Mouse (Mus musculus) forebrain, embryonic 11.5 days (tissue): ENCODE measurements around the gene Nectin3. TPM values are rescaled to one million over a fixed set of nuclear protein-coding genes. Genes with fewer than 3 reads are reported as not detected.

Source experiments
- ATAC-seq: fragments of 200-750 bp; cut with Nextera tagmentation; replicated peaks from 2 replicates; pipeline ENCODE4 v1.8.0; 2017; ENCODE audit warnings: moderate TSS enrichment; ENCODE audit not compliant: low FRiP score
- DNase-seq: peaks from one replicate; pipeline ENCODE4 v3.0.0-alpha.2; 2017; ENCODE audit warnings: low spot score
- H3K27ac ChIP-seq: fragments of 300-500 bp; sonication (generic); 2 replicates; pipeline ENCODE4 v1.5.1; 2014; ENCODE audit warnings: low read depth, low read length
- H3K27me3 ChIP-seq: fragments of 300-500 bp; sonication (generic); 2 replicates; pipeline ENCODE4 v1.6.1; 2014; ENCODE audit warnings: mild to moderate bottlenecking, low read length, mixed read lengths; ENCODE audit not compliant: control insufficient read depth, insufficient read depth
- H3K36me3 ChIP-seq: fragments of 300-500 bp; sonication (generic); 2 replicates; pipeline ENCODE4 v1.6.1; 2014; ENCODE audit warnings: mild to moderate bottlenecking, low read length, moderate library complexity, mixed read lengths; ENCODE audit not compliant: control insufficient read depth, insufficient read depth
- H3K4me1 ChIP-seq: fragments of 300-500 bp; sonication (generic); replicated peaks from 2 replicates; pipeline ENCODE4 v1.6.1; 2014; ENCODE audit warnings: low read length, mixed read lengths; ENCODE audit not compliant: control insufficient read depth, insufficient read depth
- H3K4me2 ChIP-seq: fragments of 300-500 bp; sonication (generic); 2 replicates; pipeline ENCODE4 v1.6.1; 2014; ENCODE audit warnings: low read depth, mild to moderate bottlenecking, low read length, moderate library complexity, mixed read lengths; ENCODE audit not compliant: severe bottlenecking
- H3K4me3 ChIP-seq: fragments of 300-500 bp; sonication (generic); 2 replicates; pipeline ENCODE4 v1.5.1; 2014; ENCODE audit warnings: low read depth, low read length
- H3K9ac ChIP-seq: fragments of 300-500 bp; sonication (generic); 2 replicates; pipeline ENCODE4 v1.6.1; 2014; ENCODE audit warnings: low read length
- H3K9me3 ChIP-seq: fragments of 300-500 bp; sonication (generic); 2 replicates; pipeline ENCODE4 v1.6.1; 2016; ENCODE audit warnings: low read length, mixed read lengths; ENCODE audit not compliant: control insufficient read depth
- WGBS: fragments of 180-500 bp; shearing (Covaris S2); extraction: QIAGEN DNeasy Blood & Tissue Kit; methylation state at CpG from one replicate; pipeline ENCODE4 v1.1.7; 2014; 5-methylcytosine and 5-hydroxymethylcytosine counted together
- polyA plus RNA-seq: library from polyadenylated mRNA; unstranded; fragments of >200 nt; fragmentation: Nextera tagmentation; extraction: Ambion mirVana; gene quantifications from 2 replicates; pipeline ENCODE4 v1.2.1, GENCODE M21; 2014

Nectin3 gene
- polyA plus RNA-seq, 1 experiment from 2014 or later, result 81.0 TPM

- ATAC-seq, result no peak
- H3K27me3 ChIP-seq, result no peaks in the 10 kb centered on the region
- H3K9ac ChIP-seq, result no peak overlapping the region
- no peak overlapping the region for H3K4me3 ChIP-seq
- no peak overlapping the region for H3K27ac ChIP-seq
- H3K36me3 ChIP-seq, result no peaks in the 10 kb centered on the region
- no peaks in the 10 kb centered on the region; the same call in 1 of the 2 replicates for H3K4me1 ChIP-seq
- H3K9me3 ChIP-seq, result no peaks in the 10 kb centered on the region
- peak; percentile 22 for DNase-seq
- WGBS, result 87% methylated on average over 7 of the region's 7 CpGs
- H3K4me2 ChIP-seq, result no peak overlapping the region
Observed at GRCm38 (mm10) chr16:46406844-46407639, 91.3 kb downstream of the Nectin3 start.

GRCm38 (mm10) chr16:46397945-46398344 lies 100.4 kb downstream of the Nectin3 start:
- no peak overlapping the region for H3K27ac ChIP-seq
- no peak overlapping the region for H3K4me3 ChIP-seq
- no peaks in the 10 kb centered on the region; the same call in 1 of the 2 replicates for H3K36me3 ChIP-seq
- no peaks in the 10 kb centered on the region for H3K4me1 ChIP-seq
- ATAC-seq (no peak), DNase-seq (no peak)
- H3K9me3 ChIP-seq, result no peaks in the 10 kb centered on the region
- H3K9ac ChIP-seq, result no peak overlapping the region
- WGBS, result 97% methylated on average over 4 of the region's 4 CpGs
- no peaks in the 10 kb centered on the region for H3K27me3 ChIP-seq
- no peak overlapping the region for H3K4me2 ChIP-seq

DNA sequence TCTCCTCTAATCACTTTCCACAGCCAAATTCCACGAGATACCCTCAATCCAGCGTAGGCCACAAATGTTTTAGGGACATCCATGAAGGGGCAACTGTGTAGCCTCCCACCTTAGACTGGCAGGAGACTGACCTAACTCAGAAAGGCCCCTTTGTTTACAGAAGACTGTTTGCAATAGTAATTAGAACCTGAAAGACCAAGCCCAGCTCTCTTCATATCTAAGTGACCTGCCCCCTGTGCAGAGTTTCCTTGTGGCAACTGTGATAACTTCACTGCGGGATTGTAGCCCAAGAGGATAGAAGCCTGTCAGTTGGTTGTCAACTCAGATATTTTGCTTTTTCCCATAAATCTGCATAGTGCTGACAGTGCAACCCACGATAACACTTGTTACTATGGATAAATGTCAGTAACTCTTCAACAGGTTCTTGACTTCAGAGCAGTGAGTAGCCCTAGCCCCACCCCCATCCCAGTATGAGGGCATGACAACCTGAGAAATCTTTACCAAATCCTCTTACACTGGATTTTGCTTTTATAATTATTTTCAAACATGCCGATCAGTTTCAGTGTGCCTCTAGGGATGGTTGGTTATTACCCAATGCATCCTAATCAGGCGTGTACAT lies 108.8 kb downstream of the Nectin3 start:
- Histone ChIP-seq H3K4me3 (no peak overlapping the region), H3K9ac (no peak overlapping the region), H3K36me3 (no peaks in the 10 kb centered on the region; the same call in 1 of the 2 replicates), H3K27ac (no peak overlapping the region), H3K4me2 (no peak overlapping the region), H3K9me3 (no peaks in the 10 kb centered on the region), H3K27me3 (no peaks in the 10 kb centered on the region), H3K4me1 (peaks cover 5% of the 10 kb centered on the region; the same call in 1 of the 2 replicates)
- WGBS, result 53% methylated on average over 6 of the region's 6 CpGs
- ATAC-seq, result peak; percentile 63
- DNase-seq, result peak; percentile 37

DNA sequence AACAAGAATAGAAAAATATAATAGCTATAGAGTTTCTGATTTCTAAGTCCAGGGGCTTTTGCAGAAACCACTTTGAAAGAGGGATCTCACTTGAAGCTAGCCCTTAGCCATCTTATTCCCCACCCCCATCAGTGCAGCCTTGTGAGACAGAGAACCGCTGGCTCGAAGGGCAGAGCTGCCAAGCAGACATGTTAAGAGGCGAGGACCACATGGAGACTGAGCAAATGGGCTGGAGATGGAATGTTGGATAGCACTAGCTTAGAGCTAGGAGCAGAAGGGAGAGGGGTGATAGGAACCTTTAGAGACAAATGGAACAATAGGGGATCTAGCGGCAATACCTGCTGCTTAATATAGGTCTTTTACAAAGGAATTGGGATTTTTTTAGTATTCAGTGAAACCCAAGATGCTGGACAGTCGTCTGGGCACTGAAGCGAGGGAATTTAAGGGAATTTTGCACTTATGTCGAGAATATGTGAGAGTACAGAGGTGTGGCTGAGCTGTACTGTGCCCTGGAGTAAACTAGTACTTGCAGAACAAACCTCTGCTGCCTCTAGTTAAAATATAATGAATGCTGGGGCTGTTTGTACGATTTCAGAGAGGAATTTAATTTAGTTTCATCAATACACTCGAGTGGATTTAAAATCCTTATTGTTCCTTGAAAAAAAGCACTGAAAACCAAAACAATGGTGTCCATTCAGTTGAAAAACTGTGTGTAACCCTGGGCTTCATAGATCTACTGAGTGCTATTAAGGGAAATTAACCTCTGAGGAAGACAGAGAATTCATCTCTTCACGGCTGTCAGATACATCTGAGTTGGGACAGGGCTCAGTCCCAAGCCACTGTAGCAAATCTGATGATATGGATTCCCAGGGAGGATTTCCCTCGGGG lies 109.6 kb downstream of the Nectin3 start:
- Histone ChIP-seq H3K4me2 (no peak overlapping the region), H3K36me3 (no peaks in the 10 kb centered on the region; the same call in 1 of the 2 replicates), H3K9ac (no peak overlapping the region), H3K4me3 (no peak overlapping the region), H3K9me3 (no peaks in the 10 kb centered on the region), H3K27ac (no peak overlapping the region), H3K4me1 (peaks cover 5% of the 10 kb centered on the region; the same call in 1 of the 2 replicates), H3K27me3 (no peaks in the 10 kb centered on the region)
- ATAC-seq, result peak; percentile 34; the same call in 1 of the 2 replicates
- no peak for DNase-seq
- 32% methylated on average over 11 of the region's 11 CpGs for WGBS

DNA sequence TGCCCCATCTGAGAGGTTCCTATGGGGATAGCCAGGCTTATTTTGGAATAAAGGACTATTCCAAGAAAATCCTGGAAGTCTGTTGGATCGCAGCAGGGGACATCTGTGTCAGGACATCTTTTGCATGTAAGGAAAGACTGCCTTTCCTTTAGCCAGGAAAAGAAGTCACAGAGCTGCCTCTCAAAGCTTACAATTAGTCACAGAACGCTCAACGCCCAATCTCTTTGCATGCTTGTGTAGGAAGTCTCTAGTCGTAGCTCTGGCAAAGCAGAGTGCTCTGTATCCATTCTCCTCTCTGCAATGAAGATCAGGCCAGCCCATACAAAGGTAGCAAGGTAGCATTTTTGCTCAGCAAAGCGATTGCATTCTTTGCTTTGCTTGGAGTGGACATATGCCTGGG lies 114.0 kb downstream of the Nectin3 start:
- no peak overlapping the region for H3K27ac ChIP-seq
- H3K4me3 ChIP-seq, result no peak overlapping the region
- H3K4me1 ChIP-seq, result peaks cover 1% of the 10 kb centered on the region; the same call in 1 of the 2 replicates
- ATAC-seq, result no peak
- no peak for DNase-seq
- no peak overlapping the region for H3K4me2 ChIP-seq
- no peaks in the 10 kb centered on the region for H3K27me3 ChIP-seq
- H3K36me3 ChIP-seq, result no peaks in the 10 kb centered on the region
- WGBS, result 82% methylated on average over 5 of the region's 5 CpGs
- H3K9me3 ChIP-seq, result no peaks in the 10 kb centered on the region
- H3K9ac ChIP-seq, result no peak overlapping the region

DNA sequence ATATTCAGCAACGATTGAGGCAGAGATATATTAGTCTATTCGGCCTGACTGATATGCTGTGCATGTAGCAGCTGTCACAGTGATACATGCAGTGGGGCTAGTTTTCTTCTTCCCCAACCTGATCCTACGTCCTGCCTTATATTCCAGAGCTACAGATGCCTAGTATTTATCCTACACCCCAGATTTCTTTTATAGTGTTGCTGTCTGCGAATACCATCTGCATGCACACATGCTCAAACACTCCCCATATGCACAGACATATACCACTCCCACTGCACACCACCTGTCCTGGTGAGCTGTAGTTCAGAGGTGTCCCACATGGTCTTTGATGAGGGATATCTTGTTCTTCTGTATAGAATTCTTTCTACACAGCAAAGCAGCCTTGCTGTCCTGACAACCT lies 115.0 kb downstream of the Nectin3 start:
- H3K27me3 ChIP-seq, result no peaks in the 10 kb centered on the region
- H3K4me2 ChIP-seq, result no peak overlapping the region
- H3K9ac ChIP-seq, result no peak overlapping the region
- DNase-seq (no peak), ATAC-seq (no peak)
- no peaks in the 10 kb centered on the region for H3K36me3 ChIP-seq
- no peaks in the 10 kb centered on the region for H3K9me3 ChIP-seq
- no peak overlapping the region for H3K27ac ChIP-seq
- WGBS, result 95% methylated on average over 4 of the region's 4 CpGs
- no peak overlapping the region for H3K4me3 ChIP-seq
- no peaks in the 10 kb centered on the region for H3K4me1 ChIP-seq

DNA sequence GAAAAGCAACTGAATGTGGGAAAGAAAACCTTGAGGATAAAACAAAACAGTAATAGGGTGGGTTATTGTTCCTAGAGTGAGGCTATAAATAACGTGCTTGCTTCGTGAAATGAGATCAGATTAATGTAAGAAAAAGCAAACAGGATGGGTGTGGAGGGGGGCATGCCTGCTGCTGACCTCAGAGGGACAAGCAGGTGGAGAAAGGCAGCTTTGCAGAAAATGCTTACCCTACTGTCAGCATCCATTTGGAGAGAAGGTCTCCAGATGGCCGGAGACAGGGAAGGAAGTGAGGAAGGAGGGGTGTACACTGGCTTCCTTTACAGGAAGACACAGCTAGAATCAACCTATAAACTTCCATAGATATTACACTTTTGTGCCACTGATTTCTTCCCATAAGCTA lies 121.8 kb downstream of the Nectin3 start:
- no peak overlapping the region for H3K4me2 ChIP-seq
- no peaks in the 10 kb centered on the region for H3K4me1 ChIP-seq
- no peaks in the 10 kb centered on the region for H3K36me3 ChIP-seq
- DNase-seq, result no peak
- WGBS, result 90% methylated on average over 3 of the region's 3 CpGs
- H3K9me3 ChIP-seq, result no peaks in the 10 kb centered on the region
- no peak overlapping the region for H3K9ac ChIP-seq
- H3K27ac ChIP-seq, result no peak overlapping the region
- no peak overlapping the region for H3K4me3 ChIP-seq
- no peak for ATAC-seq
- no peaks in the 10 kb centered on the region for H3K27me3 ChIP-seq

GRCm38 (mm10) chr16:46362022-46362421 lies 136.3 kb downstream of the Nectin3 start:
- H3K9me3 ChIP-seq, result no peaks in the 10 kb centered on the region
- no peak overlapping the region for H3K4me2 ChIP-seq
- no peak overlapping the region for H3K27ac ChIP-seq
- no peak overlapping the region for H3K9ac ChIP-seq
- 68% methylated on average over 6 of the region's 6 CpGs for WGBS
- H3K4me3 ChIP-seq, result no peak overlapping the region
- no peak for ATAC-seq
- H3K27me3 ChIP-seq, result no peaks in the 10 kb centered on the region
- no peaks in the 10 kb centered on the region for H3K4me1 ChIP-seq
- no peak for DNase-seq
- no peaks in the 10 kb centered on the region for H3K36me3 ChIP-seq
